Mouse (Mus musculus): ENCODE results near the gene Tmem273.

The Tmem273 gene

DNA sequence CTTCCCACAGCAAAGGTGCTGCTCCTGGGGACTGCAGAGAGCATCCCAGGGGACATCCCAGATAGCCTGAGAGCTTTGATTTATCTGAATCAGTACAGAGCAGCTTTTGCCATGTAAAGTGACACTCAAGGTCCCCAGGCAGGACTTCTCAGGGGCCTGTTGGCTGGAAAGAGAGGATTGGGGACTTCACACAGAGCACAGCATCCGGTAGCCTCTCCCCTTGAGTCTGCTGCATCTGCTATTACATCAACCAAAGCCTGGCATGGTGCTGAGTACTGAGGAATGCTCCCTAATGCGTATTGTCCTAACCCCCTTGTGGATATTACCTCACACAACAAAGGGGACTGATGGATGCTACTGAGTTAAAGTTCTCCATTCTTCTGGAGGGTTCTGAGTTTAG is 75.9 kb downstream of the Tmem273 start:
- no peak for DNase-seq

DNA sequence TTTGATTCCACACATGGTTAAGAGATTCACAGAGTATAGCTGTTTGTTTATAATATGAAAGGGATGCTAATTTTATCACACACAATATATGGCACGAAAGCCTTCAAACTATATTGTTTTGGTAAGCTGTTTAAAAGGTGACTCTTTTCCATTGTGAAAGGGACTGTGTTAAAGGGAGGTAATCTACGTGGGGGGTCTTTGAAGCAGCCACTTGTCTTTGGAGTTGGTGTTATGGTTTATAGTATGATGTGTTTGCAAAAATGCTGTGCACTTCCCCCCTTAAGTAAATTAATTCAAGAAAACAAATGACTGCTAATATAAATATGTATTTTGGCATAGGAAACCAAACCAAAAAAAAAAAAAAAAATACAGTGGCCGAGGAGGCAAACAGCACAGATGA is 79.6 kb downstream of the Tmem273 start:
- no peak for DNase-seq

All from lung, adult 18-20 months (tissue).